Mouse (Mus musculus): ENCODE measurements around the gene Tmem131l.

The Tmem131l gene

DNA sequence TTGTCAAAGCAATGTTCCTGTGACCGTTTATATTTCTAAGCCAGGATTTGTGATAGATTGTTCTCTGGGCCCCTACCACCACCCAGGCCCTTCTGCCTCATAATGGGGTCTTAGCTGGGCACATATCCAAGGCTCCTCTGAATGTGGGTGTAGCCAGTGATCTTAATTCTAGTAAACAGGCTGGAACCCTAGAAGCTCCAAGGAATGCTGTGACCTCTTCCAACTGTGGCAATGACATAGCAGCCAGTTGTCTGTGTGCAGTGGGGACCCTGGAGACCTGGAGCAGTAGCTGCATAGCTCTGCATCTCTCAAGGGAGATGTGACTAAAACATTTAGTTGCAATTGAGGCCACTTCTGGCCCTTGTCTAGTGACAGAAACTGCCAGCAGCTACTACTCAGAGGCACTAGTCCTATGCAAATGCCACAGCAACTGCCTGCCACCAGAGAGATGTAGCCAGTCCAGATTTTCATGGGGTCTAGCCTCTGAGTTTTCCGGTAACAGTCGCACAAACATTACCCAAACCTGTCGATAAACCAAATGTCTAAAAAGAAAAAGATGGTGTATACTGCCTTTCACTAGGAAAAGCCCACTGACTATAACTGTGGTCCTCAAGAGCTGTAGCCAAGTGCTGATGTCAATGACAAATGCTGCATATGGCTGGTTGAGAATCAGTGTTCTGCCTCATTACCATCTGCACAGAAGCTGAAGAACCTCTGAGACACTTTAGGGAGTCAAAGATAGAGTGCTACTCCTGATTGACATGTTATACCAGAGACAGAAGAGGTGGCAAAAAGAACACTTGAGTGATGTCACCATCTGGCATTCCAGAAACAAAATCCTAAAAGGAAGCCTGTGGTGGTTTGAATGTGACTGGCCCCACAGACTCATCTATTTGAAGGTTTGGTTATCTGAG is 61.2 kb downstream of the Tmem131l start:
- no peak for DNase-seq (ENCODE audit: low spot score in 2 of 2)

DNA sequence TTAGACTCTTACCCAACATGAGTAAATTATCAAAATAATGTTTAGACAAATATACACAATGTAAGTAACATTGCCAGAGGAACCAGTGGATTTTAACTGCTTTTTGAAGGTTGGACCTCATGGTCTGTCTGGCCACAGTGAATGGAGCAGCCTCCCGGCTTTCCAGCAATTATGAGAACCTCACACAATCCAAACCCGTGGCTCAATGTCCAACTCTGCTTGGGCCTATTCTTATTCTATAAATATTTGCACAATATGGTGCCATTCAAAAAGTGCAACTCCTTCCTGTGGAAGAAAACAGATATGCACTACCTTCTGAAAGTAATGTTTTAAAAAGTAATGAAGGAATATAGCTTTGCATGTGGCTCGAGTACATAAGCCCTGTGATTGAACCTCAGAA is 62.2 kb downstream of the Tmem131l start:
- DNase-seq (ENCODE audit: low spot score in 2 of 2) = no peak

DNA sequence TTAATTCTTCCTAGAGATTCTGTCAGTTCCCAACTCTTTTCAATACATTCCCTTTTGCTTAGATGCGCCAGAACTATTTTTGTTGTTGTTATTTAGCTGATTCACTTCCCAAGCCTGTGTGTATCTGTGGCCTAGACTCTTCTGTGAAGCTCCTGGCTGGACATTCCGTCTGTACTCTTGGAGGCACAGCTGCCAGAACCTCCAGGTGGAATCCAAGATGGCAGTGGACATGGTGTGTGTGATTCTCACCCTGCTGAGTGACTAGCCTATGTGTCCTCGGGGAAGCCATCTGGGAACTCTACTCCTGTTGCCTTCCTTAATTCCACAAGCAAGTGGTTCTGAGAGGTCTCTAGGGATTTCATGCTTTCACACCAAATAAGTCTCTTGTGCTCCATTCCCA is 63.8 kb downstream of the Tmem131l start:
- DNase-seq (ENCODE audit: low spot score in 2 of 2) = no peak

DNA sequence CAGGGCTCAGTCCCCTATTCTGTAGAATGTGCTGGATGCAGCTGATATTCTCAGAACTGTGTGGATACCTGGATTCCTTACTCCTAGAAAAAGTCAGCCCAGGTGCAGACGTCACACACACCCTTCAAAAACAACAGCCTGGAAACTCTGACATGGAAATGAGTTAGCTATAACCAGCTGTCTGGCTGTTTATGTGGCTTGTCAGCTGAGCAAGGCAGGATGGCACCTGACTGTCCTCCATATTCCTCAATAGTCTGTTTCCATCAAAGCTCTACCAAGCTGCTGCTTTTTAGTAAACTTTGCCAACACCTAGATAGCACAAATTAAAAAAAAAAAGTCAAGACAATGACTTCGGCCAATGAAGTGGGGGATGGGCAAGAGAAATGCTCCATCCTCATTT is 66.6 kb downstream of the Tmem131l start:
- DNase-seq (ENCODE audit: low spot score in 2 of 2) = no peak

DNA sequence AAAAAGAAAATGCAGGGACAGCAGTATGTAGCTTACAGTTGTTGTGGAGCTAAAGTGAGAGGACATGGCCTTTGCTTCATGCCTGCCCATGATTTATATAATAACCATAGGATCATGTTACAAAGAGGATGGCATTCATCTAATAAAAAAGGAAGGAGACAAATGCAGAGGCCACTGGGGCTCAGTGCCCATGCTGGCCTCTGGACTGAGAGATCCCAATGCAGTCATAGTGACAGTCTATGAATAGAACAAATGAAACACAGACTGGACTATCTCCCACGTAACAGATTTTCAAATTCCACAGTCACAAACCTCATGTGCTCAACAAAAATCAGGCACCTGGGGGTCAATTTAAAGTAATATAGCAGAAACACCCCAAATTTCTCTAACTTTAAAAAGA is 69.3 kb downstream of the Tmem131l start:
- DNase-seq (ENCODE audit: low spot score in 2 of 2) = no peak

DNA sequence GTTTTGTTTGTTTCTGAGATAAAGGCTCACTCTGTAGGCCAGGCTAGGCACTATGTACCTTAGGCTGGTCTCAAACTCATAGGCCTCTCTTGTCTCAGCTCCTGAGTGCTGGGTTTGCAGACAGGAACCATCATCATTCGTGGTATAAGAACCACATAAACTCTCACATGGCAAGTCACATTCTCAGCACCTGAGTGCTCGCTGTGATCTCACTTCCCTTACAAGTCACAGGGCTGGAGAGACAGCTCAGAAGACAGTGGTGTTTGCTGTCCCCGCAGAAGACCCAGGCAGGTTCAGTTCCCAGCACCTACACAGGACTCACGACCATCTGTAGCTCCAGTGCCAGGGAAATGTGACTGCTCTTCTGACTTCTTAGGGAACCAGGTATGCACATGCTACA is 70.9 kb downstream of the Tmem131l start:
- DNase-seq (ENCODE audit: low spot score in 2 of 2) = no peak

DNA sequence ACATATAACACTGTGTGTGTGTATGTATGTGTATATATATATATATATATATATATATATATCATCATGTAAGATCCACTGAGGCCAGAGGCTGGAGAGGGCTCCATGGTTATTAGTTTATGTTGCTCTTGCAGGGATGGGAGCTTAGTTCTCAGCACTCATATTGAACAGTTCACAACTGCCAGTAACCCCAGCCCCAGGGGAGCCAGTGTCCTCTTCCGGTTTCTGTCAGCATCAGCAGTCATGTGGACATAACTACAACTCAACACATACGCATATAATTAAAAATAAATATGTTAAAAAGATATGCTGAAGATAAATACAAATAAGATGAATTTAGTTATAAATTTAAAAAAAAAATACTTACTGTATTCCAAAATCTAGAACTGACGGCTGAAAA is 72.2 kb downstream of the Tmem131l start:
- no peak for DNase-seq (ENCODE audit: low spot score in 2 of 2)

DNA sequence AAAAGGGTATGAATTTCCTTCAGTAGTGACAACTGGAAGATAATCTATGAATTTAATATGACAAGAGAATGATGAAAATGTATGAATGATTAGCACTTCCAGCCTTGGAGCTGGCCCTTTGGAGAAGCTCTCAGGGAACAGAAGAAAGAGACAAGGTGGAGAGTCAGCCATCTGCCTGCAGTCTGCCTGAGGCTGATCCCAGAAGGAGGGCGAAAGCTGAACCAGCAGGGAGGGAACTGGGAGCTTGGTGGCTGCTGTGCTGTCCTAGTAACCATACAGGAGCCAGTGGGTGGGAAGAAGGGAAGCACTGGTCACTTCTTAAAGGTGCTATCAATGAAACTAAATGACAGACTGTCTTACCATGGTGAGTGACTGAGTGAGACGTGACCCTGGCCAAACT is 74.6 kb downstream of the Tmem131l start:
- DNase-seq (ENCODE audit: low spot score in 2 of 2) = no peak

DNA sequence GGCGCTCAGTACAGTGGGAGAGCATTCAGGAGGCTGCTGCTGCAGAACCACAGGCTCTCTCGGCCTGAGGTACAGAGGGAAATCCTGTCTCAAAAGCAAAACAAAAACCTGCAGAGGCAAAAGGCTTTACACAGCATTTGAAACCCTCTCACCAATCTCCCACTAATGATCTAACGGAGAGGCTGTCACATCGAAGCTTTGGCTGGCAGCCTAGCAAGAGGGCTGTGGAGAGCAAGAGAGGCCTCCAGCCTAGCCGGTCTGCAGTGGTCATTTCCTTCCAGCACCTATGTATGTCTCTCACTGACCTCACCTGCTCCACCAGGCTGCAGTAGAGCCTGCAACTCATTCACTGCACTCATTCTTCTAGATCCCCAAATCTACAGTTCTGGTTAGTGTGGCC is 76.3 kb downstream of the Tmem131l start:
- DNase-seq (ENCODE audit: low spot score in 2 of 2) = no peak

DNA sequence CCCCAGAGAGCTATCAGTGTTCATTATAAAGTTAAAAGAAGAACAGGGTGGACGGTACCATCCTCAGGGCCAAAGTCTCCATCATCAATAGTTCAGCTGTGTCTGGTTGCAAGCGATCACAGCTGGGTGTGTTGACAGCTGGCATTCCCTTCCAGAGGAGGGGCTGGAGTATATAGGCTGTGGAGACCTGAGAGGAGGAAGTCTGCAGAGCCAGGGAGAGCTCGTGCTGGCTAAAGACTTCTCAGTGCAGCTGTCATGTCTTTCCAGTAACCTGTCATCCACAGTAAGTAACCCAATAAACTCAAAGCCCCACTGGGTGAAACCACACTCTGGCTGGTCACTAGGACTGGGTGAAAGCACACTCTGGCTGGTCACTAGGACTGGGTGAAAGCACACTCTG is 77.4 kb downstream of the Tmem131l start:
- no peak for DNase-seq (ENCODE audit: low spot score in 2 of 2)

DNA sequence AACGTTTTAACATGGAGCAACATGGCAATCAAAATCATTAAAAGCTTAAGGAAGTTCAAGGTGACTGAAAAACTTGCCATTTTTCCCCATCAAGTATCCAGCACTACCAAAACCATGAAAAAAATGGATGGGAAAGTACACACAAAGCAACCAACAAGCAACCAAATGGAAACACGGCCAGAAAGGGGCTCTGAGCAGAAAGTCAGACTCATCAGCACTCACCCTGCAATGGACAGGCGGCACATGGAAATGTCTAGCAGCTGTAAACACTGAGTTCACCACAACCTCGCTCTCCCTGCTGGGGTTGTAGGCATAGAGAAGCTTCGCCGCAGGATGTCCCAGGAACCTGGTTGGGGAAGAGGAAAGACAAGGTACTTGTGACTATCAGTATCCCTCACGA is 77.9 kb downstream of the Tmem131l start:
- DNase-seq (ENCODE audit: low spot score in 2 of 2) = no peak

DNA sequence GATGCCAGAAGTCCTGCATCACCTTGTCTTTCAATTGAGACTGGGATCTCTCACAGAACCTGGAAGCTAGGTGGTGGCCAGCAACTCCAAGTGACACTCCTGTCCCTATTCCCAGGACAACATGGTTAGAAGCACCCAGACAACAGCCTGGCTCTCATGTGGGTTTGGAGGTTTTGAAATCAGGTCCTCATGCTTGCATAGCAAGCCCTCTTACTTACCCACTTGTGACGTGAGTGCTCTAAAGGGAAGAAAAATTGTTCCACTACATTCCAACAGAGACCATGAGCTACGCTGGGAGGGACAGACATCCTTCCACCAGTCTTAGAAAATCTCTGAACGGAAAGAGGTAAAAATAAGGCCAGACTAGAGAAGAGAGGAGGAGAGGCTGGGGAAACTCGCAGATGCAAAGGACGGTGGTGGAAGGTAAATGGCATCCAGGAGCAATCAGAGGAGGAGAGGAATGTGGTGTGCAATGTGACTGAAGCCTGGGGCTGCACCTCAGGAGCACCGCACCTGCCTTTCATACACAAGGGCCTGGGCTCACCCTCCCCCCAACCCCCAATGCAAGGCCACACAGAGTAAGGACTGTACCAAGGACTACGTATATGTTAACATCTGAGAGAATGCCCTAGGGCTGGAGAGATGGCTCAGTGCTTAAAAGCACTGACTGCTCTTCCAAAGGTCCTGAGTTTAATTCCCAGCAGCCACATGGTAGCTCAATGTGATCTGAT is 80.9 kb downstream of the Tmem131l start:
- DNase-seq (ENCODE audit: low spot score in 2 of 2) = no peak

DNA sequence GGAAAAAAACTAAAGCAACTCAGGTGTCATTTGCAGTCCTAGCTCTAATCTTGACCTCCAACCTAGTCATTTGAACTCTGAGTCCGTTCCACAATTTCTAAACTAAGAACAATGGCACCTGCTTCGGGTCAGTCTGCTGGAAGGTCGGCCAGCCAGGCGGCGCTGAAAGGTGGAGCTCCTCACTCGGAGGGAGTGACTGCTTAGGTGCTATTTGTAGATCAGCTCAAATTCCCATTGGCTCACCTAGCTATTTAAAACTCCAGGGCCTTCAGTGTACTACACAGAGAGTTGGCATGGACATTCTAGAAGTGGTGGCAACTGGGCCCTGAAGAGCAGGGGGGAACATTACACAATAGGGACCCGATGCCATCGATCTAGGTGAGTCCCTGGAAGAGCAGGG is 86.1 kb downstream of the Tmem131l start:
- no peak for DNase-seq (ENCODE audit: low spot score in 2 of 2)

DNA sequence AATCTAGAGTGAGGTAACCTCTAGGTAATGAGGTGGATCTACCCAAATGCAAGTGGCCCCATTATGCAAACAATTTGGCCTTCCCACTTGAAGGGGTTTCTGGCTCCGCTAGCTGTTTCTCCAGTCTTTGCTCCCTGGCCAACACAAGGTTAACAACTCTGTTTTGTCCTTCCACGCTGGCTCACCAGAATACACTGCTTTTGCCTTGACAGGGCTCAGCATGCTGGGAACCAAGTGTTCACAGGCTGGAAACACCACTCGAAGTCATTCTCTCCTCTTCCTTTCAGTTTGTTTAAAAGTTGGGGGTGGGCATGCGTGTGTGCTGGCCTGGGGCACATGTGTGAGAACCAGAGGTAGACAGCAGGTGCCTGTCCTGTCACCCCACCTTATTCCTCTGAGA is 91.2 kb downstream of the Tmem131l start:
- no peak for DNase-seq (ENCODE audit: low spot score in 2 of 2)

DNA sequence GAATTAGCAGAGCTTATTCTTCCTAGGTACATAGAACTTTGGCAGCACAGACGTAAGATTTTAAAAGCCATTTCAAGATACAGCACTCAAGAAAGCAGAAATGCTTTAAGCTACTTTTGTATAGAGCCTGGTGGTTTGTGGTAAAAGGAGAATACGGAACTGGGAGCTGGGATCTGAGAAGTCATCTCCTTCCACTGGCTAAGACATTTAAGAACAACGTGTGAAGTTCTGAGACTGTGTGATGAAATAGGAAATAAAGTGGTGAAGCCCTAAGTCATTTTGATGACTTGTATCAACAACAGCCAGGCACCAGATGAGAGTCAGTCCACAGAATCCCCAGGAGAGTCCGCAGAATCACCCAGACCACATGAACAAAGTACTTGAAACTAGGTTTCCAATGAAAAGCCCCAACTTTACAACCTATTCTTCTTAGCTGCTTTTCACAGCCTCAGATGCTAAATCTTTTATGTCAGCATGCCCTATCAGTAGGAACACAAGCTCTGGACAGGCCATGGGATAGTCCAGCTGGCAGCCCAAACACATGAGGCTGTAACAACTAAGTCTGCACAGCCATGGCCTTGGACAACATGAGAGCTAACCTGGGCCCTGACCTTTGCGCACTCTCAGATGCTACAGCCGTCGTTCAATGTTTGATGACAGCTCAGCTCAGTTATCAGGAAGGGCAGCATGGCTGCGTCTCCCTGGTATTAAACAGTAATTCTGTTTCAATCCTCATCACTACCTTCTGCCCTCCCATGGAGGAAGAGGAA is 92.3 kb downstream of the Tmem131l start:
- DNase-seq (ENCODE audit: low spot score in 2 of 2) = no peak

DNA sequence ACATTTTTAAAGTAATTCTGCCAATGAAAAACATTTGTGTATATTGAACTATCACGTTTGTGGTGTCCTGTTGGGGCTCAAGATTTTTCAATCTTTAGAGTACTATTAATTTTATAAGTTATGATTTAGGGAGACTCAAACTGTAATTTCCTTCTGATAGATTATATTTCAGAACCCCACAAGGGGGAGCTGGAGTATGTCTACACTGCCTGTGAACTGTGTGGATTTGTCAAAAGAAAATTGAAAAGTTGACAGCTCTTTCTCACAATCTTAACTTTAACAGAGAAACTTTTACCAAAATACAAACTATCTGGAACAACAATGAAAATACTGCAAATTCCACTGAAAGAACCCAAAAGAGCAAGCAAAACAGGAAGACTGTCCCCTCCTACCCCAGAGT is 93.1 kb downstream of the Tmem131l start:
- no peak for DNase-seq (ENCODE audit: low spot score in 2 of 2)

DNA sequence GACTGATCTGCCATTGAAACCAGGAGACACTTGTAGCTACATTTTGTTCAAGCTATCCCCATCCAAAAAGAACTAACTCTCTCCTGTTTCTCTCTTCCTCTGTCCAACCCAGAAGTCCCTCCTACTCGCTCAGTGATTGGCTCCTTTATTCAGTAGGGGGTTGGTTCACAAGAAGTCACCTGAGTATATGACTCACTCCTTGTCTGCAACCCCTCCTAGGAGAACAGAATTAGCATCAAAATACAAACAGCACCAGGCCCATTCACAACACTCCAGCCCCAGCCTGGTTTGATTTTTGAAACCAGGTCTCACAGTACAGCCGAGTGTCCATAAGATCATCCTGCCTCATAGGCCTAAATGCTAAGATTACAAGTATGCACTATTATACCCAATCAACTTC is 96.3 kb downstream of the Tmem131l start:
- DNase-seq (ENCODE audit: low spot score in 2 of 2) = no peak

DNA sequence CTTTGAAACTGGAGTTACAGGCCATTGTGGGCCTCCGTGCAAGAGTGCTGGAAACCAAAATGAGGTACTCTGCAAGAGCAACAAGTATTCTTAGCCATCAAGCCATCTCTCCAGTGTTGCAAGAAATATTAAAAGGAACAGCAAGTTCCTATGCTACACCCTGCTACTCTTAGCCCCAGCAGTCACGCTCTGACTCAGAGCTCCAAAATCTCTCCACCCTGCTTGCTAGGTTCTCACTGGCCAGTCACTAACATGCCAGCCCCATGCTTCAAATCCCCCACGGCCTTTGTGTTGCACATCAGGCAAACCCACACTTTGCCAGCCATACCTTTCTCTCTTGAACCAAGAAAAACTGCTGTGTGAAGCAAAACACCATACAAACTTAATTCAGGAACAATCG is 96.8 kb downstream of the Tmem131l start:
- DNase-seq (ENCODE audit: low spot score in 2 of 2) = no peak

DNA sequence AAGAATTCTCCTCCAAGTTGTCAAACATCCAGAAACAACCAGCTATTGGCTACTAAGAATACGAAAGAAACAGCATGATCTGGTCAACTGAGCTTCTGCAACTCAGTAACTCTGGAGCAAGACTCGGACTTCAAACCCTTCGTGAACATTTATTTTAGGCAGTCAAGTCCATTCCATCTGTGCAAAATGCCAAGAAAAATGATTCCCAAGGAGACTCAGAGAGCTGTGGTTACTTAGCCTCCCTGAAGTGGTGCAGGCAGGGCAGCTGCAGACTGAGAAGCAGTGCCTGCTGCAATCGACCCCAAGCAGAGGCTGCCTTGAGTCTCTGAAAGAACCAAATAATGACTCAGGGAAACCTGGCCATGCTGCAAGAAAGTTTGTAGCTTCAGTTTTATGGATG is 98.1 kb downstream of the Tmem131l start:
- DNase-seq (ENCODE audit: low spot score in 2 of 2) = no peak

DNA sequence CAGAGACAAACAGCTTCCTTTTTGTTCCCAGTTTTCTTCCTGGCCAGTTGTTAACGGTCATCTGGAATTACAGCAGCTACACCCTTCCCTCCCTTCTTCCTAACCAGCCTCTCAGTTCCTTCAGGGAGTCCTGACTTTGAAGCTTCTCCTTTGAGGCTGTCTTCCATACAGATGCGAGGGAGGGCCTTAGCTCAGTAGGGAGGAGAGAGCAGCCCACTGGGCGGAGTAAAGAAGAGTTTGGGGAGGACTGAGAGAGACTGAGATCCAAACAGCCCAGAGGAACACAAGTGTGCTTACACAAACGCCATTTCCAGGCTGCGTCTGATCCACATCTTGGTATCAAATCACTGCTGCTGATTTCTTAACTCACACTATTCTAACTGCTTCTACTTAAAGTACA is 101.1 kb downstream of the Tmem131l start:
- DNase-seq (ENCODE audit: low spot score in 2 of 2) = no peak

DNA sequence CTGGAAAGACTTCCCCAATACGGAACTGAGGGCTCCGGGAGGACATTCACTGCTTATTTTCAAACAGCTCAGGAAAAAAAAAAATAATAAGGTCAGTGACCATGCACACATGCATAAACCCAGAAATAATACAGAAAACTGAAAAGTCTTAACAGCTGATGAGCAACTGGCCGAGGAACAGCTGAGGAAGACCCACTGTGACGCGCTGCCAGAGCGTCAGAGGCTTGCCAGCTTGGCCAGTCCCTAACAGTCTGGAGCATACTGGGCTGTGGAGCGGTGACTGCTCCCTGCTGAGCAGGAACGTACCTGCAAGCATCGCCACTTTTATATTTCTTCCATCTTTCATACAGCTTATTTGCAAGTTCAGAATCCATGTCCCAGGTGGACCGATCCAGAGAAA is 105.5 kb downstream of the Tmem131l start:
- DNase-seq (ENCODE audit: low spot score in 2 of 2) = no peak

DNA sequence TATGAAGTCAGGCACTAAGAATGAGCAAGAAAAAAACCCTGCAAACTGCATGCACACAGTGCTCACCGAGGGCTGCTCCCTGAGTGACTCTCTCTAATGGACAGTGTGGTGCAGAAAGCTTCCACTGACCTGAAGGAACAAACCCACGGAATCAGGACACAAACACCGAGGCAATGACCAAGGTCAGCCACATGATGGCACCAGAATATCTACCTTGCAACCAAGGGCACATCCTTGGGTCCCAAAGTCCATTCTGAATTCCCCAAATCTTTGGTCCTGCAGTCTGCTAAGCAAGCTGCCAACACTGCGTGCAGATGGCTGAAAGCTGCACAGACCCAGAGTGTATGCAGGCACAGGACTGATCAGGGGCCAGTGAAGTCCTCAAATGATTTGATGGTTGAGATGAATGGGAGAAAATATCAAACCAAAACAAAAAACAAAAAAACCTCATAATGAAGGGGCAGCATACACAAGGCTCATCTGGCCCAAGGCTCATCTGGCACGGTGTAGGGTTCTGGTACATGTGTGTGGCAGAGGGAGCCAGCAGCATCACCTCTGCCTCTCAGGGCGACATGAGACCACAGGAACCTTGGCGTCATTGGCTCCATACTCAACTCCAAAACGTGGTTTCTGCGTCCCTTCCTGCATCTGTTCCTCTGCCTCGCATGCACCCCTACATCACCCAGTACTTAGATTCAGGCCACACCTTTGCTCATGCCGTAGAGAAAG is 124.0 kb downstream of the Tmem131l start:
- DNase-seq (ENCODE audit: low spot score in 2 of 2) = peak; percentile 52 to 54
